Mouse (Mus musculus) heart, embryonic 15.5 days (tissue): ENCODE measurements at regions not wholly inside any gene's neighbourhood (a gene's known extent, or its start where the extent isn't known, plus 50 kb on each side); places are given as distances from the start of the nearest gene placed in this dataset.
A peak's percentile ranks its signal among the peaks of the same experiment; 100 is the strongest.

Experiments used
- ATAC-seq: fragments of 200-750 bp; cut with Nextera tagmentation; replicated peaks from 2 replicates; pipeline ENCODE4 v1.8.0; 2017; ENCODE audit warnings: low read depth, moderate TSS enrichment; ENCODE audit not compliant: insufficient number of reproducible peaks, insufficient read depth, low FRiP score
- H3K27ac ChIP-seq: fragments of 300-500 bp; sonication (generic); 2 replicates; pipeline ENCODE4 v1.5.1; 2015; ENCODE audit warnings: mild to moderate bottlenecking, inconsistent platforms
- H3K27me3 ChIP-seq: fragments of 300-500 bp; sonication (generic); 2 replicates; pipeline ENCODE4 v1.6.1; 2015; ENCODE audit warnings: inconsistent platforms
- H3K36me3 ChIP-seq: fragments of 300-500 bp; sonication (generic); 2 replicates; pipeline ENCODE4 v1.6.1; 2015; ENCODE audit warnings: mild to moderate bottlenecking, inconsistent platforms
- H3K4me1 ChIP-seq: fragments of 300-500 bp; sonication (generic); replicated peaks from 2 replicates; pipeline ENCODE4 v1.6.1; 2015; ENCODE audit warnings: inconsistent platforms
- H3K4me2 ChIP-seq: fragments of 300-500 bp; sonication (generic); 2 replicates; pipeline ENCODE4 v1.6.1; 2015; ENCODE audit warnings: inconsistent platforms, mild to moderate bottlenecking, moderate library complexity
- H3K4me3 ChIP-seq: fragments of 300-500 bp; sonication (generic); 2 replicates; pipeline ENCODE4 v1.5.1; 2015; ENCODE audit warnings: mild to moderate bottlenecking, inconsistent platforms
- H3K9ac ChIP-seq: fragments of 300-500 bp; sonication (generic); 2 replicates; pipeline ENCODE4 v1.6.1; 2015; ENCODE audit warnings: mild to moderate bottlenecking, inconsistent platforms
- H3K9me3 ChIP-seq: fragments of 300-500 bp; sonication (generic); replicated peaks from 2 replicates; pipeline ENCODE4 v1.6.1; 2016; ENCODE audit warnings: inconsistent platforms
- WGBS: fragments of 180-500 bp; shearing (Covaris S2); methylation state at CpG from one replicate; pipeline ENCODE4 v1.1.7; 2015; ENCODE audit warnings: mixed read lengths; 5-methylcytosine and 5-hydroxymethylcytosine counted together

GRCm38 (mm10) chr10:84147305-84147984 is 293.0 kb downstream of the Nuak1 start:
- WGBS = 61% methylated on average over 2 of the region's 2 CpGs
- Histone ChIP-seq H3K27ac (no peak overlapping the region), H3K4me2 (no peak overlapping the region), H3K4me3 (no peak overlapping the region), H3K27me3 (no peaks in the 10 kb centered on the region), H3K36me3 (no peaks in the 10 kb centered on the region), H3K9ac (no peak overlapping the region), H3K4me1 (peaks cover 5% of the 10 kb centered on the region), H3K9me3 (no peaks in the 10 kb centered on the region)
- ATAC-seq = no peak

GRCm38 (mm10) chr10:84163752-84164151 is 276.6 kb downstream of the Nuak1 start:
- Histone ChIP-seq H3K27ac (no peak overlapping the region), H3K27me3 (no peaks in the 10 kb centered on the region), H3K9me3 (no peaks in the 10 kb centered on the region), H3K4me2 (no peak overlapping the region), H3K4me1 (peaks cover 4% of the 10 kb centered on the region; the same call in 1 of the 2 replicates), H3K4me3 (no peak overlapping the region), H3K36me3 (no peaks in the 10 kb centered on the region), H3K9ac (no peak overlapping the region)
- WGBS = 57% methylated on average over 4 of the region's 4 CpGs
- no peak for ATAC-seq

- Histone ChIP-seq H3K27ac (no peak overlapping the region), H3K4me1 (peaks cover 4% of the 10 kb centered on the region; the same call in 1 of the 2 replicates), H3K9ac (no peak overlapping the region), H3K27me3 (no peaks in the 10 kb centered on the region), H3K9me3 (no peaks in the 10 kb centered on the region), H3K36me3 (no peaks in the 10 kb centered on the region), H3K4me3 (no peak overlapping the region), H3K4me2 (no peak overlapping the region)
- no peak for ATAC-seq
- 67% methylated on average over 10 of the region's 10 CpGs for WGBS
Measured at GRCm38 (mm10) chr10:84165832-84166567, 274.4 kb downstream of the Nuak1 start.

- Histone ChIP-seq H3K4me2 (no peak overlapping the region), H3K9ac (no peak overlapping the region)
Measured at GRCm38 (mm10) chr10:84166568-84166905, 273.9 kb downstream of the Nuak1 start.

GRCm38 (mm10) chr10:84172828-84173321 is 267.5 kb downstream of the Nuak1 start:
- no peaks in the 10 kb centered on the region for H3K9me3 ChIP-seq
- H3K9ac ChIP-seq = no peak overlapping the region
- H3K4me3 ChIP-seq = no peak overlapping the region
- no peaks in the 10 kb centered on the region for H3K36me3 ChIP-seq
- ATAC-seq = peak; percentile 27; the same call in 1 of the 2 replicates
- no peak overlapping the region for H3K4me2 ChIP-seq
- no peak overlapping the region for H3K27ac ChIP-seq
- no peaks in the 10 kb centered on the region for H3K27me3 ChIP-seq
- 64% methylated on average over 4 of the region's 4 CpGs for WGBS
- H3K4me1 ChIP-seq = no peaks in the 10 kb centered on the region

More at GRCm38 (mm10) chr10:84166568-84166905, 273.9 kb downstream of the Nuak1 start:
- Histone ChIP-seq H3K4me1 (peaks cover 4% of the 10 kb centered on the region; the same call in 1 of the 2 replicates), H3K4me3 (no peak overlapping the region), H3K9me3 (no peaks in the 10 kb centered on the region), H3K27me3 (no peaks in the 10 kb centered on the region), H3K36me3 (no peaks in the 10 kb centered on the region), H3K27ac (no peak overlapping the region)
- ATAC-seq = 0 out of 2 replicates have a peak, but pooled peaks have one; percentile 43
- WGBS = 44% methylated on average over 3 of the region's 3 CpGs

- 81% methylated on average over 2 of the region's 2 CpGs for WGBS
Measured at GRCm38 (mm10) chr10:84183239-84183638, 257.2 kb downstream of the Nuak1 start.

GRCm38 (mm10) chr10:84186466-84186865 is 253.9 kb downstream of the Nuak1 start:
- Histone ChIP-seq H3K9ac (no peak overlapping the region), H3K9me3 (no peaks in the 10 kb centered on the region), H3K4me3 (no peak overlapping the region), H3K36me3 (no peaks in the 10 kb centered on the region), H3K27ac (no peak overlapping the region), H3K27me3 (no peaks in the 10 kb centered on the region), H3K4me1 (no peaks in the 10 kb centered on the region), H3K4me2 (no peak overlapping the region)
- ATAC-seq = no peak
- 81% methylated on average over 2 of the region's 2 CpGs for WGBS

More at GRCm38 (mm10) chr10:84183239-84183638, 257.2 kb downstream of the Nuak1 start:
- no peaks in the 10 kb centered on the region for H3K4me1 ChIP-seq
- H3K36me3 ChIP-seq = no peaks in the 10 kb centered on the region
- ATAC-seq = no peak
- H3K9ac ChIP-seq = no peak overlapping the region
- no peaks in the 10 kb centered on the region for H3K9me3 ChIP-seq
- H3K4me3 ChIP-seq = no peak overlapping the region
- no peaks in the 10 kb centered on the region for H3K27me3 ChIP-seq
- no peak overlapping the region for H3K4me2 ChIP-seq
- H3K27ac ChIP-seq = no peak overlapping the region

GRCm38 (mm10) chr10:84199035-84199434 is 241.4 kb downstream of the Nuak1 start:
- no peaks in the 10 kb centered on the region for H3K36me3 ChIP-seq
- H3K4me2 ChIP-seq = no peak overlapping the region
- H3K4me1 ChIP-seq = peaks cover 7% of the 10 kb centered on the region
- no peaks in the 10 kb centered on the region for H3K9me3 ChIP-seq
- H3K27me3 ChIP-seq = no peaks in the 10 kb centered on the region
- WGBS = 88% methylated on average over 2 of the region's 2 CpGs
- no peak overlapping the region for H3K27ac ChIP-seq
- H3K4me3 ChIP-seq = no peak overlapping the region
- no peak overlapping the region for H3K9ac ChIP-seq
- ATAC-seq = no peak

- H3K9me3 ChIP-seq = no peaks in the 10 kb centered on the region
- 18% methylated on average over 3 of the region's 3 CpGs for WGBS
- no peak overlapping the region for H3K4me3 ChIP-seq
- no peaks in the 10 kb centered on the region for H3K27me3 ChIP-seq
- no peaks in the 10 kb centered on the region for H3K36me3 ChIP-seq
- peaks cover 7% of the 10 kb centered on the region for H3K4me1 ChIP-seq
- H3K27ac ChIP-seq = 0 out of 2 replicates have a peak overlapping the region, but pooled peaks have one; percentile 24
- no peak overlapping the region for H3K4me2 ChIP-seq
- 0 out of 2 replicates have a peak, but pooled peaks have one; percentile 22 for ATAC-seq
- no peak overlapping the region for H3K9ac ChIP-seq
Measured at GRCm38 (mm10) chr10:84201785-84202184, 238.6 kb downstream of the Nuak1 start.

- no peak overlapping the region for H3K9ac ChIP-seq
- H3K4me3 ChIP-seq = no peak overlapping the region
- ATAC-seq = no peak
- H3K4me1 ChIP-seq = 0 out of 2 replicates have a peak, but pooled peaks cover 3% of the 10 kb centered on the region
- no peaks in the 10 kb centered on the region for H3K36me3 ChIP-seq
- H3K27ac ChIP-seq = no peak overlapping the region
- H3K4me2 ChIP-seq = no peak overlapping the region
- no peaks in the 10 kb centered on the region for H3K27me3 ChIP-seq
- H3K9me3 ChIP-seq = 0 out of 2 replicates have a peak, but pooled peaks cover 5% of the 10 kb centered on the region
- WGBS = 55% methylated on average over 5 of the region's 5 CpGs
Measured at GRCm38 (mm10) chr10:84212096-84212785, 228.2 kb downstream of the Nuak1 start.

- H3K27me3 ChIP-seq = no peaks in the 10 kb centered on the region
- ATAC-seq = no peak
- no peaks in the 10 kb centered on the region for H3K36me3 ChIP-seq
- no peak overlapping the region for H3K4me2 ChIP-seq
- no peak overlapping the region for H3K27ac ChIP-seq
- no peak overlapping the region for H3K4me3 ChIP-seq
- H3K9ac ChIP-seq = no peak overlapping the region
- H3K9me3 ChIP-seq = no peaks in the 10 kb centered on the region
- H3K4me1 ChIP-seq = 0 out of 2 replicates have a peak, but pooled peaks cover 3% of the 10 kb centered on the region
Measured at GRCm38 (mm10) chr10:84214812-84215211, 225.6 kb downstream of the Nuak1 start.
